9 mouse cellular contexts compared by ENCODE assay signal in genomic region chr3:98915659-98916058, GRCm38 (mm10). TPM values are rescaled to one million over a fixed set of nuclear protein-coding genes. Genes with fewer than 3 reads are reported as not detected.
DNase-seq lines count a peak whose midpoint lies in the region; ATAC-seq and TF ChIP-seq lines count a peak whose summit lies in the region.
"Had no signal": no experiment of that assay in that cellular context is flagged by ENCODE, and none has a peak within 500 bp of the region (broad histone marks: within the 10 kb centered on the region; RNA-seq: fewer than 3 reads in every experiment).

No protein-coding gene starts in this region.

- H3K9ac ChIP-seq in midbrain, embryonic 11.5 days (ENCODE audit: low read length) = no peak overlapping the region
- no peak overlapping the region for H3K9ac ChIP-seq in midbrain, embryonic 16.5 days (ENCODE audit: low read depth, low read length)
- no peak overlapping the region for H3K9ac ChIP-seq in liver, embryonic 14.5 days (replicated peaks)

- peak; percentile 65 for ATAC-seq in midbrain, embryonic 11.5 days (ENCODE audit: low FRiP score)
- no peak for ATAC-seq in midbrain, embryonic 16.5 days
- ATAC-seq in liver, embryonic 14.5 days (ENCODE audit: insufficient read depth) = no peak
- ATAC-seq in megakaryocyte, adult 5-6 weeks (ENCODE audit: poor library complexity, severe bottlenecking) = no peak

- H3K36me3 ChIP-seq in midbrain, embryonic 11.5 days (ENCODE audit: control insufficient read depth, insufficient read depth, low read length) = no peaks in the 10 kb centered on the region
- no peaks in the 10 kb centered on the region for H3K36me3 ChIP-seq in midbrain, embryonic 16.5 days (ENCODE audit: control insufficient read depth, insufficient read depth, low read length)
- no peaks in the 10 kb centered on the region for H3K36me3 ChIP-seq in liver, embryonic 14.5 days (replicated peaks; ENCODE audit: control insufficient read depth, insufficient read depth, low read depth)

- TF ChIP-seq EP300 in liver, embryonic 14.5 days (IDR thresholded peaks at IDR 0.05; ENCODE audit: low read depth) = no peak

- WGBS in midbrain, embryonic 11.5 days = 9% methylated on average over 4 of the region's 4 CpGs
- 6% methylated on average over 4 of the region's 4 CpGs for WGBS in midbrain, embryonic 16.5 days
- 5% methylated on average over 4 of the region's 4 CpGs for whole genome bisulfite sequencing in liver, embryonic 14.5 days (ENCODE audit: insufficient replicate concordance)

- peak; percentile 95 for DNase-seq in midbrain, embryonic 11.5 days (ENCODE audit: low spot score, missing footprints)
- DNase-seq in adrenal gland, postnatal 36 days = peak; percentile 75 to 84
- DNase-seq in fibroblast of lung, adult 2 months (ENCODE audit: low read depth) = peak; percentile 27
- peak; percentile 37 for DNase-seq in hindlimb bud, embryonic 11.5 days (ENCODE audit: extremely low spot score, low read depth, low spot score)
- no peak for DNase-seq in liver, embryonic 14.5 days (ENCODE audit: low read depth in 3 of 3, low spot score in 3 of 3)
- peak; percentile 41 for DNase-seq in right cerebral cortex, postnatal 25 days

- no peak overlapping the region for H3K4me3 ChIP-seq in midbrain, embryonic 11.5 days (ENCODE audit: low read depth, low read length)
- no peak overlapping the region for H3K4me3 ChIP-seq in midbrain, embryonic 16.5 days (ENCODE audit: low read depth, low read length)
- H3K4me3 ChIP-seq in liver, embryonic 14.5 days (ENCODE audit: insufficient read depth in 1 of 2, low read depth in 2 of 2, low read length in 2 of 2) = no peak overlapping the region

- H3K9me3 ChIP-seq in midbrain, embryonic 11.5 days (ENCODE audit: control insufficient read depth, low read length) = no peaks in the 10 kb centered on the region
- H3K9me3 ChIP-seq in midbrain, embryonic 16.5 days (replicated peaks; ENCODE audit: control insufficient read depth, low read length, poor library complexity, severe bottlenecking) = no peaks in the 10 kb centered on the region
- no peaks in the 10 kb centered on the region for H3K9me3 ChIP-seq in liver, embryonic 14.5 days (ENCODE audit: control insufficient read depth, low read length)

- no peaks in the 10 kb centered on the region for H3K27me3 ChIP-seq in midbrain, embryonic 11.5 days (ENCODE audit: control insufficient read depth, insufficient read depth, low read length)
- H3K27me3 ChIP-seq in midbrain, embryonic 16.5 days (ENCODE audit: control insufficient read depth, insufficient read depth, low read depth, low read length) = no peaks in the 10 kb centered on the region
- H3K27me3 ChIP-seq in liver, embryonic 14.5 days (ENCODE audit: control insufficient read depth, insufficient read depth, low read length) = no peaks in the 10 kb centered on the region

- TF ChIP-seq CTCF in liver, embryonic 14.5 days (IDR thresholded peaks at IDR 0.05; ENCODE audit: low read depth) = peak; percentile 79

- H3K27ac ChIP-seq in midbrain, embryonic 11.5 days (ENCODE audit: low read depth, low read length) = no peak overlapping the region
- no peak overlapping the region for H3K27ac ChIP-seq in midbrain, embryonic 16.5 days (ENCODE audit: low read length)
- H3K27ac ChIP-seq in liver, embryonic 14.5 days = no peak overlapping the region

- no peak overlapping the region for H3K4me2 ChIP-seq in midbrain, embryonic 11.5 days
- H3K4me2 ChIP-seq in midbrain, embryonic 16.5 days (ENCODE audit: low read length) = no peak overlapping the region
- H3K4me2 ChIP-seq in liver, embryonic 14.5 days (ENCODE audit: low read depth) = no peak overlapping the region

- no peaks in the 10 kb centered on the region for H3K4me1 ChIP-seq in midbrain, embryonic 11.5 days (ENCODE audit: control insufficient read depth, insufficient read depth, low read length)
- no peaks in the 10 kb centered on the region for H3K4me1 ChIP-seq in midbrain, embryonic 16.5 days (ENCODE audit: control insufficient read depth, insufficient read depth, low read length)
- no peaks in the 10 kb centered on the region for H3K4me1 ChIP-seq in liver, embryonic 14.5 days (replicated peaks; ENCODE audit: control insufficient read depth in 2 of 2, insufficient read depth in 2 of 2, low read length in 1 of 2)

RNA-seq across cellular contexts. Expression of gene Hao2, which starts 22.6 kb away (rescaled TPM):
- not detected in 2 replicates for polyA plus RNA-seq in midbrain, embryonic 11.5 days (2014; fragmentation: Nextera tagmentation; extraction: Ambion mirVana)
- polyA plus RNA-seq in midbrain, embryonic 16.5 days (2015; fragmentation: Nextera tagmentation; extraction: Ambion mirVana) = not detected in 2 replicates
- total RNA-seq in adrenal gland, postnatal 36 days (2021) = 100 to 1,000 TPM; 332 to 351 TPM
- 1.9 and 2.5 TPM in 2 replicates for polyA plus RNA-seq in liver, embryonic 14.5 days (2012; rRNA removed)
- polyA plus RNA-seq in liver, embryonic 14.5 days (2014; fragmentation: Nextera tagmentation; extraction: Ambion mirVana) = 6.1 and 7.2 TPM in 2 replicates
- not detected in 2 replicates for total RNA-seq in megakaryocyte, adult 5-6 weeks (2015)
- not detected in 2 replicates for total RNA-seq in megakaryocyte, adult 5-6 weeks (2017)
- polyA plus RNA-seq: heart, embryonic 16.5 days had no signal

RNA-seq across cellular contexts. Expression of gene Hsd3b1, which starts 56.1 kb away (rescaled TPM):
- polyA plus RNA-seq in midbrain, embryonic 11.5 days (2014; fragmentation: Nextera tagmentation; extraction: Ambion mirVana) = 0.54 and 0.57 TPM in 2 replicates
- polyA plus RNA-seq in midbrain, embryonic 16.5 days (2015; fragmentation: Nextera tagmentation; extraction: Ambion mirVana) = not detected in 2 replicates
- over 10,000 TPM; 10,449 to 17,240 TPM for total RNA-seq in adrenal gland, postnatal 36 days (2021)
- 9.7 and 12.9 TPM in 2 replicates for polyA plus RNA-seq in liver, embryonic 14.5 days (2012; rRNA removed)
- 15.8 and 16.8 TPM in 2 replicates for polyA plus RNA-seq in liver, embryonic 14.5 days (2014; fragmentation: Nextera tagmentation; extraction: Ambion mirVana)
- total RNA-seq in megakaryocyte, adult 5-6 weeks (2015) = not detected in 2 replicates
- not detected in 2 replicates for total RNA-seq in megakaryocyte, adult 5-6 weeks (2017)

Comparison
In these comparisons a context has a peak if more than half of its experiments do, and no peak if none do; other contexts are left out.
1. DNase-seq: peak in midbrain, embryonic 11.5 days (single experiment), adrenal gland, postnatal 36 days (2 of 2), fibroblast of lung, adult 2 months (single experiment), hindlimb bud, embryonic 11.5 days (single experiment) and right cerebral cortex, postnatal 25 days (single experiment); none in liver, embryonic 14.5 days (0 of 3).